Mouse (Mus musculus): ENCODE data around the gene Ppp1r14c. TPM values are rescaled to one million over a fixed set of nuclear protein-coding genes. Genes with fewer than 3 reads are reported as not detected.

Gene Ppp1r14c
- polyA plus RNA-seq, 1 experiment from 2014 or later, result 4.2 TPM

GRCm38 (mm10) chr10:3398051-3398450 lies 32.2 kb downstream of the Ppp1r14c start:
- DNase-seq (ENCODE audit: low read depth, low spot score), result no peak
- POLR2A ChIA-PET, result interaction anchor here (0.6 kb wide), 1 partner anchor 1705 kb away, joined by 3 read pairs; no protein-coding TSS in a partner anchor
- ATAC-seq, result no peak
- in situ Hi-C loops (cut with MboI; ENCODE audit: low pct_unique_long_range_greater_than_20kb), result no loop called here
- no peak for TF ChIP-seq CTCF (IDR thresholded peaks at IDR 0.05)
- no peaks in the 10 kb centered on the region for H3K27me3 ChIP-seq
- CTCF ChIA-PET, result interaction anchor here (1.3 kb wide), 1 partner anchor 22 kb away, joined by 3 read pairs; no protein-coding TSS in a partner anchor

- ATAC-seq, result no peak
- DNase-seq (ENCODE audit: low read depth, low spot score), result no peak
- in situ Hi-C loops (cut with MboI; ENCODE audit: low pct_unique_long_range_greater_than_20kb), result no loop called here
- TF ChIP-seq CTCF (IDR thresholded peaks at IDR 0.05), result no peak
- no peaks in the 10 kb centered on the region for H3K27me3 ChIP-seq
- ChIA-PET POLR2A (no interaction called here), CTCF (interaction anchor here (1.2 kb wide), 1 partner anchor 10 kb away, joined by 3 read pairs; no protein-coding TSS in a partner anchor)
Measured at GRCm38 (mm10) chr10:3402284-3402683, 36.4 kb downstream of the Ppp1r14c start.

GRCm38 (mm10) chr10:3403416-3404137 lies 37.7 kb downstream of the Ppp1r14c start:
- TF ChIP-seq CTCF (IDR thresholded peaks at IDR 0.05), result no peak
- DNase-seq (ENCODE audit: low read depth, low spot score) (no peak), ATAC-seq (no peak)
- H3K27me3 ChIP-seq, result no peaks in the 10 kb centered on the region
- CTCF ChIA-PET, result interaction anchor here (1.2 kb wide), 1 partner anchor 12 kb away, joined by 3 read pairs; no protein-coding TSS in a partner anchor
- POLR2A ChIA-PET, result no interaction called here
- in situ Hi-C loops (cut with MboI; ENCODE audit: low pct_unique_long_range_greater_than_20kb), result no loop called here

- H3K27me3 ChIP-seq, result no peaks in the 10 kb centered on the region
- POLR2A ChIA-PET, result no interaction called here
- DNase-seq (ENCODE audit: low read depth, low spot score), result no peak
- TF ChIP-seq CTCF (IDR thresholded peaks at IDR 0.05), result no peak
- no peak for ATAC-seq
- CTCF ChIA-PET, result interaction anchor here (0.7 kb wide), 1 partner anchor 62 kb away, joined by 3 read pairs; no protein-coding TSS in a partner anchor
- in situ Hi-C loops (cut with MboI; ENCODE audit: low pct_unique_long_range_greater_than_20kb), result no loop called here
Measured at GRCm38 (mm10) chr10:3404362-3404761, 38.5 kb downstream of the Ppp1r14c start.

GRCm38 (mm10) chr10:3406280-3406679 lies 40.4 kb downstream of the Ppp1r14c start:
- ATAC-seq (no peak), DNase-seq (ENCODE audit: low read depth, low spot score) (no peak)
- peak; percentile 35 for TF ChIP-seq CTCF (IDR thresholded peaks at IDR 0.05)
- H3K27me3 ChIP-seq, result no peaks in the 10 kb centered on the region
- in situ Hi-C loops (cut with MboI; ENCODE audit: low pct_unique_long_range_greater_than_20kb), result no loop called here
- ChIA-PET POLR2A (no interaction called here), CTCF (interaction anchor here (1.8 kb wide), 1 partner anchor 9 kb away, joined by 6 read pairs; no protein-coding TSS in a partner anchor)

- ATAC-seq (no peak), DNase-seq (ENCODE audit: low read depth, low spot score) (no peak)
- TF ChIP-seq CTCF (IDR thresholded peaks at IDR 0.05), result no peak
- in situ Hi-C loops (cut with MboI; ENCODE audit: low pct_unique_long_range_greater_than_20kb), result no loop called here
- POLR2A ChIA-PET, result interaction anchor here (0.6 kb wide), 1 partner anchor 14 kb away, joined by 4 read pairs; no protein-coding TSS in a partner anchor
- CTCF ChIA-PET, result no interaction called here
- no peaks in the 10 kb centered on the region for H3K27me3 ChIP-seq
Measured at GRCm38 (mm10) chr10:3408036-3408661, 42.3 kb downstream of the Ppp1r14c start.

- H3K27me3 ChIP-seq, result no peaks in the 10 kb centered on the region
- CTCF ChIA-PET, result no interaction called here
- POLR2A ChIA-PET, result interaction anchor here (0.6 kb wide), 1 partner anchor 15 kb away, joined by 4 read pairs; no protein-coding TSS in a partner anchor
- DNase-seq (ENCODE audit: low read depth, low spot score) (no peak), ATAC-seq (no peak)
- in situ Hi-C loops (cut with MboI; ENCODE audit: low pct_unique_long_range_greater_than_20kb), result no loop called here
- no peak for TF ChIP-seq CTCF (IDR thresholded peaks at IDR 0.05)
Measured at GRCm38 (mm10) chr10:3408699-3409098, 42.8 kb downstream of the Ppp1r14c start.

GRCm38 (mm10) chr10:3411222-3411621 lies 45.4 kb downstream of the Ppp1r14c start:
- in situ Hi-C loops (cut with MboI; ENCODE audit: low pct_unique_long_range_greater_than_20kb), result no loop called here
- DNase-seq (ENCODE audit: low read depth, low spot score) (no peak), ATAC-seq (no peak)
- ChIA-PET POLR2A (no interaction called here), CTCF (no interaction called here)
- no peak for TF ChIP-seq CTCF (IDR thresholded peaks at IDR 0.05)
- no peaks in the 10 kb centered on the region for H3K27me3 ChIP-seq

- ChIA-PET CTCF (no interaction called here), POLR2A (no interaction called here)
- no peak for ATAC-seq
- TF ChIP-seq CTCF (IDR thresholded peaks at IDR 0.05), result no peak
- in situ Hi-C loops (cut with MboI; ENCODE audit: low pct_unique_long_range_greater_than_20kb), result no loop called here
- H3K27me3 ChIP-seq, result no peaks in the 10 kb centered on the region
- no peak for DNase-seq (ENCODE audit: low read depth, low spot score)
Measured at GRCm38 (mm10) chr10:3411639-3412038, 45.8 kb downstream of the Ppp1r14c start.

- no peak for DNase-seq (ENCODE audit: low read depth, low spot score)
- POLR2A ChIA-PET, result no interaction called here
- no peak for ATAC-seq
Measured at GRCm38 (mm10) chr10:3414813-3415212, 49.0 kb downstream of the Ppp1r14c start.

GRCm38 (mm10) chr10:3416565-3416964 lies 50.7 kb downstream of the Ppp1r14c start:
- no peaks in the 10 kb centered on the region for H3K27me3 ChIP-seq
- TF ChIP-seq CTCF (IDR thresholded peaks at IDR 0.05), result no peak
- DNase-seq (ENCODE audit: low read depth, low spot score) (no peak), ATAC-seq (no peak)
- CTCF ChIA-PET, result no interaction called here
- in situ Hi-C loops (cut with MboI; ENCODE audit: low pct_unique_long_range_greater_than_20kb), result no loop called here
- POLR2A ChIA-PET, result no interaction called here

More at GRCm38 (mm10) chr10:3414813-3415212, 49.0 kb downstream of the Ppp1r14c start:
- in situ Hi-C loops (cut with MboI; ENCODE audit: low pct_unique_long_range_greater_than_20kb), result no loop called here
- CTCF ChIA-PET, result interaction anchor here (1.2 to 1.7 kb wide), 2 partner anchors 9 to 14 kb away, joined by 3 to 6 read pairs; no protein-coding TSS in a partner anchor
- no peaks in the 10 kb centered on the region for H3K27me3 ChIP-seq
- TF ChIP-seq CTCF (IDR thresholded peaks at IDR 0.05), result no peak

Data from Patski (cell line).